Mouse (Mus musculus) ovary, postnatal 10 days (tissue): ENCODE results near the gene 9530077C05Rik.
"Not testable (repeated sequence)": the region's sequence is repeated elsewhere in the genome, so short reads cannot be mapped to it uniquely, and the experiment has no call there.

ENCODE experiments used
- DNase-seq: peaks from one replicate; pipeline ENCODE4 v3.0.0; 2022; ENCODE audit warnings: low spot score

The 9530077C05Rik gene

DNA sequence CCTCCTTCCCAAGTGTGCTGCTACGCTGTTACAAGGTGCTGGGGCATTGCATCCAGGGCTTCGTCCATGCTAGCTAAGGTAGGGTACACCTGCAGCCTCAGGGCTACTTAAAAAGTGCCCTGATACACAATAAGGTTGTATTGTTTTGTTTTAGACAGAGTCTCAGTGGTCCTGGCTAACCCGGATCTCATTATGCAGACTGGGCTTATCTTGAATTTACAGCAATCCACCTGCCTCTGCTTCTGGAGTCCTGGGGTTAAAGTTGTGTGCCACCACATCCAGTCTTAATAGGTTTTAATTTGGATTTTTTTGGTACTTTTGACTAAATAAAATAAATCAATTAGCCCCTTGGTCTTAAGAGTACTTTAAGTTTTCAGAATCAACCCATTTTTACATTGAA lies 8.6 kb downstream of the 9530077C05Rik start:
- no peak for DNase-seq

DNA sequence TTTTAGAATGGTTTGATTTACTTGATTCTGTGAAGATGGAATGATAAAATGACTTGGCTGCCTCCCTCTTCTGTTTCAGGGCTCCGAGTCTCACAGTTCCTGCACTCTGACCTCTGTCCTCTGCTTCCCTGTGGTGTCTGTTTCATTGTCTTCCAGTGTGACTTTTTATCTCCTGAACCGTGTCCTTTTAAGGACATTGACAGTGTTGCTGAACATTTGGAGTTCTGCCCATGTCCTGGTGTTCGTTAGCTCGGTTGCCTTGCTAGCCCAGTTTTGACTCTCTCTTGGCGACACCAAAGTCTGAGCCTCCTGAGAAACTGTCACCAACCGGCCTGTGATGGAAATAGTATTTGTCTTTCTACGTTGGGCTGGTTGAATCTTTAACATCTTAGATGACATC lies 9.2 kb downstream of the 9530077C05Rik start:
- DNase-seq, result no peak

DNA sequence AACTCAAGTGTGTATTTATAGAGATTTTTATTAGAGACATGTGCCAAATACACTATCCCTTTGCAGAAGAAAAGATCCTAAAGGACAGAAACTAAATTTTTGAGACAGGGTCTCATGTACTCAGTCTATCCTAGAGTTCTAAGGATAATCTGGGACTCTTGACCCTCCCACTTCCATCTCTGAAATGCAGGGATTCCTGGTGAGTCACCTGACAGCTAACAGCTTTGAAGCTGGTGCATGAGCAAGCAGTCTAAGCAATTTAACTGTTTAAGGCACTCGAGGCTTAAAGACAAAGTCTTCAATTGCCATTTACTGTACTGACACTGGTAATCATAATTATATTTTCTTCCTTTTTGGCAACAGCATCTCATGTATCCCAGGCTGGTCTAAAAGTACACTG lies 11.2 kb downstream of the 9530077C05Rik start:
- no peak for DNase-seq

DNA sequence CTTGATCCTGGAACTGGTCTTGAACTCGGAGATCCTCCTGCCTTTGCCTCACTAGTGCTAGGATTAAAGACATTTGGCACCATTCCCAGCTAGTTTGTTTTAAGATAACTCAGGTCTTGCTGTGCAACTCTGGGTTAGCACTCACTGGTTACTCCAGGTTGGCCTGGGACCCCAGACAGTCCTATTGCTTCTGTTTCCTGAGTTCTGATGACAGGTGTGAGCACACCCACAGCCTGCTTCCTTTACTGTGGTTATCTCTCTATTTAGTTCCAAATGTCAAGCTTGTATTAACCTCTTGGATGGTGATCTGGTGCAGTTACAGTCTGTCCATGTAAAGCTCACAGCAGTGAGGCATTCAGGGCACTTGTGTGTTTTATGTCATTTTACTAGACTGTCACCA lies 12.2 kb downstream of the 9530077C05Rik start:
- DNase-seq, result no peak

DNA sequence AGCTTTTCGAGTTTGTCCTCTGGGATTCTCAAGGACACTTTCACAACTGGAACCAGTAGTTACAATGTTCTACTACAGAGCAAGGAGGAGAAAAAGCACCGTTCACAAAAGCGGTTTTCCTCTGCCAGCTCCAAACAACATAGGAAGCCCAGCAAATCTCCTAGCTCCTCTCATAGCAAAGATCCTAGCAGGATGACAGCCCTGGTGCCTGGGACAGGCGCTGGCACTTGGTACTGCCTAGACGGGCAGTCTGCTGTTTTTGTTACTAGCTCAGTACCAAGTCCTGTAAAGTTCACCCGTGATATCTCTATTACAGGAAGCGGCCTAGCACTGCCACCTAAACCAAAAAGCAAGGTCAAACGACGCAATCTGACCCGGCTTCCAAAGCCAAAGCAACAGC lies 12.9 kb downstream of the 9530077C05Rik start:
- DNase-seq, result no peak

DNA sequence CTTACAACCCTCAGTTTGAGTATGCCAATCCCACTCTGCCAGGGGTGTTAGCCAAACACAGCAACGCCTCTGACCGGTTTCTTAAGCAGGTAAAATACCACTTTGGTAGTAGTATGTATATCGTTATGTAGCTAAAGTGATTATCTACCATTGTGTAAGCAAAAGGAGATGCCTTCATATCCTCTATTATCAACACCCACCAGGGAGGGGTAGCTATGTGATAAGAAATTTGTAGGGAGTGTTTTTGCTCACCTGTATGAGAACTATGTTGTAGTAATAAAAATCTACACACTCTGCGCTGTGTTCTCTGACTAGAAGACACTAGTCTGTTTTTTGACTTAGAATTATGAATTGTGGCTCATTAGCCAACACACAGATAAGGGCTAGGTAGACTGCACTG lies 13.4 kb downstream of the 9530077C05Rik start:
- no peak for DNase-seq

DNA sequence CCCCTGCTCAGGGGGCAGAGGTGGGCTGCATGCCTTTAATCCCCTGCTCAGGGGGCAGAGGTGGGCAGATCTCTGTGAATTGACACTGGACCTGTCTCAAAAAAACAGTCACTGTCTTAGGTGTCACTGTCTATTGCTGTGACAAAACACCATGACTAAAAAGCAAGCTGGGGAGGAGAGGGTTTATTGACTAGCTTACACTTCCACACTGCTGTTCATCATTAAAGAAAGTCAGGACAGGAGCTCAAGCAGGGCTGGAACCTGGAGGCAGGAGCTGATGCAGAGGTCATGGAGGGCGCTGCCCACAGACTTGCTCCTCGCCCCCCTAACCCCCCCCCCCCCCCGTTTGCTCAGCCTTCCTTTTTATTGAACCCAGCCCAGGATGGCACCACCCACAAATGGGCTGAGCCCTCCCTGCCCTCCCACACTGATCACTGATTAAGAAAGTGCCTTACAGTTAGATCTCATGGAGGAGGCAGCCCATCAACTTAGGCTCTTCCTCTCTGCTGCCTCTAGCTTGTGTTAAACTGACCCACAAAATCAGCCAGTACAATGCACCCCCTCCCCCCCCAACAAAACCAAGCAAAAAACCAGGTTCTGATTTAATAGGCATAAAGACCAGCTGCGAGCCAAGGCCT lies 16.8 kb downstream of the 9530077C05Rik start:
- DNase-seq, result no peak

DNA sequence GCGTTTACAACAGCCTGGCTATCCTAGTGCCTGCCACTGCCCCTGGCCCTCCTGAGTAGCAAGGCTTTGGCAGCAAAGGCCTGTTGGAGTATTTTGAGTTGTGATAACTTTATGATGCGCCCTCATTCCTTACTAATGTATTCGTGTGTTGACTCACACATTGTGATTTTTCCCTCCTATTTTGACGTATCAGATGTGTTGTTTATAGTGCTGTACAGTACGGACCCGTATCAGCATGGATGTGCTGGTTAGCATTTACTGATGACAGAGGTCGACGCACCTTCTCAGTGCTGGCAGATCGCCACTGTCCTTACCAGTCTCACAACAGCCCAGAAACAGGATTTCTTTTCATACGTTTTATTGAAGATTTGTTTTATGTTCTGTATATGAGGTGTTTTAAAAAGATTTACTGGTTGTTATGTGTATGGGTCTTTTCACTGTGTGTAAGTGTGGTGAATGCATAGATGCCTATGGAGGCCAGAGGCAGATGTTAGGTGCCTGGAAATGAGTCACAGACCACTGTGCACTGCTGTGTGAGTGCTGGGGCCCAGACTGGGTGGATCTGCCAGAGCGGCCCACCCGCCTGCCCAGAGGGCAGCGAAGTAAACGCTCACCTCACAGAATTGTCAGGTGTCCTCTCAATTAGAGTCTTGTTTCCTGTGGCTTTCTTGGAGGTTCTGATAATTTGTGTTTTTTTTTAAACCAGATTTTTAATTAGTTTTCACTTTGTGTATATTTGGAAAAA lies 17.5 kb downstream of the 9530077C05Rik start:
- DNase-seq, result no peak

DNA sequence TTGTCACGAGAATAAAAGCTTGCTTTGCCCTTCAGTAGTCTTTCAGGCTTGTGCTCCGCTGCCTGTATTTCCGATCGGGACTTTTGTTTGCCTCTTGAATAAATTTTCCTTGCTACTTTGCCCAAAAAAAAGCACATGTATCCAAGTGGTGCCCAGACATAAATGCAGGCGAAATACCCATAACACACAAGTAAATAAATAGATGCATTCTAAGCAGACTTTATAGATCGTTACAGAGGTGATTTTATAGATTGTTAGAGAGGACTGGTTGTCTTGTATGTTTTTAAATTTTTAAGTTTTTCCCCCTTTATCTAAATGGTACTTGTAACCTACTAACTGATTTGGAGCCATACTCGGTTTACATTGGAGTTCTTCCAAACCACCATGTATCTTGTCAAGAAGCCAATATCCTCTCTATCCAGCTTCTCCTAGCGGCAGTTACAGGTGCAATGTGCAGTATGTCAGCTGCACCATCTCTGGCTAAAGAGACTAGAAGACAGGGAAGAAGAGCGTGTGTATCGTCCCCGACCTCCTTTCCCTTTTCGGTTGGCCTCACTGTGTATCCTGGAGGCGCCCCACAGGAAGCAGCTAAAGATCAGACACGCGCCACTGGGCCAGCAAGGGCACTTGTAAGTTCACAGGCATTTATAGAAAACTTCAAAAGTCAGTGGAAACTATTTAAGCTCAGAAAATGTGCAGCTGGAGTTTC lies 18.4 kb downstream of the 9530077C05Rik start:
- no peak for DNase-seq

DNA sequence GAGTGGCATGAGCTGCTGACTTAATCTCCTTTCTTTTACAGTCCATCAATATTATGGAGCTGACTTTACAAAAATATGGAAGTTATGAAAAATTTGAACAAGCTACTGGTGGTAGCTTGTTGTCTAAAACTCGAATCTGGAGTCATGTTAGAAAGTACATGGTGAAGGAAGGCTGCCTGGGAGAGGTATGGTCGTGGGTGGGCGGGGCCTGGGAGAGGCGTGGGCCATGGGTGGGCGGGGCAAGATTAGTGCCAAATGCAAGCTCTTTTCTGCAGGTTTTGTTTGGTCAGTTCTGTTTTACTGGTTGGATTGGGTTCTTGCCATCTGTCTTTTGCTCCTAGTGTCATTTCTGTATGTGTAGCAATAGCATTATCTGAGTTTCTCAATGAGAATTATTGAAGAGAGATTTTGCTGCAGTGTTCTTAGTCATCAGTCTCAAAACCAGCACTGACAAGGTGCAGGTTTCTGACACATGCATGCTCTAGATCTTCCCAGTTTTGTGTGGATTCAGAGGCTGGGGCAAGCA lies 19.1 kb downstream of the 9530077C05Rik start:
- DNase-seq, result no peak

DNA sequence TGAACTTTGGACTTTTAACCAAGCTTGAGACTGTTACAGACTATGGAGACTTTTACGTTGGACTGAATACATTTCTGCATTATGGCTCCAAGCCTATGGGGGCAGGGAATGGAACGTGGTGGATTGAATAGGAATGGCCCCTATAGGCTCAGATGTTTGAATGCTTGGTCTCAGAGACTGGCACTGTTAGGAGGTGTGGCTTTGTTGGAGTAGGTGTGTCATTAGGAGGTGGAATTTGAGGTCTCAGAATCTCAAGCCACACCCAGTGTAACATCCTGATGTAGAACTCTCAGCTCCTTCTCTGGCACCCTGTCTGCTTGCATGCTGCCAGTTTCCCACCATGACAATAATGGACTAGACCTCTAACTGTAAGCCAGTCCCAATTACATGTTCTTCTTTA lies 21.9 kb downstream of the 9530077C05Rik start:
- DNase-seq, result no peak

DNA sequence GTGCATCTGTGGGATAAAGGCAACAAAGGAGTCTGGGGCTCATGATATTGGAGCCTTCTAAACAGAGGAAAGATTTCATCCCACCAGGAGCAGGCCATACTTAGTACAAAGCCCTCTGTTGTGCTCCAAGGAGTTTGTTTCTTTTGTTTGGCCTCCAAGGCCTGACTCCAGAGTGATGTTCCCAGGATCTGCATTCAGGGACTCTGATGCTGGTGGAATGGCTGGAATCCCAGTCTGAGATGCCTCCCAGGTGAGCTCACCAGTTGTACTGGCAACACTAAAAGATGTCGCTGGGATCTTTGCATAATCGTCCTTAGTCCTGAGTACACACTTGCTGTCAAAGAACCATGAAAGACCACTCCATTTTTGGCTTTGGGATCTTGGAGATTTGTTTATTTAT lies 22.8 kb downstream of the 9530077C05Rik start:
- DNase-seq, result no peak

DNA sequence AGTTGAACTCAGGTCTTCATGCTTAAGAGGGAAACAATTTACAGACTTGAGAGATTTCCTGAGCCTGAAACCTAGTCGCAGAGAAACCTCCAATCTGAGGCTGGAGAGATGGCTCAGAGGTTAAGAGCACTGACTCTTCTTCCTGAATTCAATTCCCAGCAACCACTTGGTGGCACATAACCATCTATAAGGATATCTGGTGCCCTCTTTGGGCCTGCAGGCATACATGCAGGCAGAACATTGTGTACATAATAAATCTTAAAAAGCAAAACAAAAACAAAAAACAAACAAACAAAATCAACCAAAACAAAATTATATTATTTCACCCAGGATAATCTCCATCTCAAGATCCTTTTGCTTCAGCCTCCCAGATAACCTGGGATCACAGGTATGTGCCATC lies 27.5 kb downstream of the 9530077C05Rik start:
- no peak for DNase-seq

DNA sequence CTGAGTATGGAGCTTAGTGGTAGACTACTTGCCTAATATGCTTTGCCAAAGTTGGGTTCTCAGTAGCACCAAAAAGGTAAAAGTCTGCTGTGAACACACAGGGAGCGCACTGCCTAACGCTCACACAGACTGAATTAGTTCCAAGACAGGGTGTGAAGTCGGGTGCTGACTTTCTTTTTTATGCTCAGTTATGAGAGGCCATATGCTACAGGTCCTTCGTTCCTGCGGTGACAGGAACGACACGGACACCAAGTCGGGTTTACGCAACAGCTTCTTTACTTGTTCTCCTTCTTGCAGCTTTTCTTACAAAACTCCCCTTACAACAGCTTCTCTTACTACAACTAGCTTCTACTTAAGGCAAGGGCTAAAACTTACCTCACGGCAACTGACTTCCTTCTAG lies 31.8 kb downstream of the 9530077C05Rik start:
- no peak for DNase-seq

DNA sequence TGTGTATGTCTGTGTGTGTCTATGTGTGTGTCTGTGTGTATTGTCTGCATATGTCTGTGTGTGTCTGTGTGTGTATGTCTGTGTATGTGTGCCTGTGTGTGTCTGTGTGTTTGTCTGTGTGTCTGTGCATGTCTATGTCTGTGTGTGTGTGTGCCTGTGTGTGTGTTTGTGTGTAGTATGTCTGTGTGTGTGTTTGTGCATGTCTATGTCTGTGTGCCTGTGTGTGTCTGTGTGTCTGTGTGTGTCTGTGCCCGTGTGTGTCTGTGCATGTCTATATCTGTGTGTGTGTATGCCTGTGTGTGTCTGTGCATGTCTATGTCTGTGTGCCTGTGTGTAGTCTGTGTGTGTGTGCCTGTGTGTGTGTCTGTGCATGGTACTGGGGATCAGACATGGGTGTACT lies 33.8 kb downstream of the 9530077C05Rik start:
- DNase-seq, result no peak

DNA sequence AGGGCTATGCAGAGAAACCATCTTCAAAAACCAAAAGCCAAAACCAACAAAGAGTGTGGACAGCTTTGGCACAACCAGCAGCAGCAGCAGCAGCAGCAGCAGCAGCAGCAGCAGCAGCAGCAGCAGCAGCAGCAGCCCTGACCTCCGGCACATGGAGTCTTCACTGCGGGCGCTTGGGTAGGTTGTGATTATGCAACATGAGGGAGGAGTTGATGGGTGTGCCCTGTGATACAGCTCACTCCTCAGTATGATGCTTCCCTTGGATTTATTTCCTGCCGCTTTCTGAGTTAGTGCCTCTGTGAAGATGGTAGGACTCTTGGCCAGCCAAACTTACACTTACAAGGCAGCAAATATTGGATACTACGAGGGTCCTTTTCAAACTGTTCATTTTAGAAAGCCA lies 35.9 kb downstream of the 9530077C05Rik start:
- no peak for DNase-seq

DNA sequence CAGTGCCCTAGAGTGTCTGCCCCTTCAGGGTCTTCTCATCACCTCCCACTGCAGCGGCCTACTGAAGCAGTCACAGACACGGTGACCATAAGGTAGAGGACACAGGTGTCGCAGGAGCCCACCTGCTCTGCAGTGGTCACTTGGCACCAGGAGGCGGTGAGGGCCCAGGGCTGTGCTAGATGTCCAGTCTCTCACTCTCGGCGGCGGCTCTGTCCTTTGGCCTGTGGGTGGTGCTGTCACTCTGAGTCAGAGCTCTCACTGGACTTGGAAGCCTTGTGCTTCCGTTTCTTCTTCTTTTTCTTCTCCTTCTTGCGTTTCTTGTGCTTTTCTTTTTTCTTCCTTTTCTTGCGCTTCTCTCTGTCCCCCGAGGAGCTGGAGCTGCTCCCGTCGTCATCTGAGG lies 37.1 kb downstream of the 9530077C05Rik start:
- DNase-seq, result no peak

DNA sequence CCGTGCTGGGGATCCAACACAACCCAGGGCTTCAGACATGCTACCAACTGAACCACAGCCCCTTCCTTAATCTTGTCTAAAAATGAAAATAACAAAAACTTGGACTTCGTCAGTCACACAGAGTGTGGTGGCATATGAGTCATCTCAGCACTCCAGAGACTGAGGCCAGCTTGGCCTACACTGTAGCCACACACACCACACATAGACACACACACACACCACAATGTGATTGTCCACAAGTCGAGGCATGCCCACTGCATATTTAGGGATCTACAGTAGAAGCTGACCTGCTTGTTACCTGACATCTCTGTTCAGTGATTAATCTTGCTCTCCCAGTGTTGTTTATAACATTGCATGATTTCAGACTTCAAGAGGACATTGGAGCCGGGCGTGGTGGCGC lies 37.9 kb downstream of the 9530077C05Rik start:
- no peak for DNase-seq

DNA sequence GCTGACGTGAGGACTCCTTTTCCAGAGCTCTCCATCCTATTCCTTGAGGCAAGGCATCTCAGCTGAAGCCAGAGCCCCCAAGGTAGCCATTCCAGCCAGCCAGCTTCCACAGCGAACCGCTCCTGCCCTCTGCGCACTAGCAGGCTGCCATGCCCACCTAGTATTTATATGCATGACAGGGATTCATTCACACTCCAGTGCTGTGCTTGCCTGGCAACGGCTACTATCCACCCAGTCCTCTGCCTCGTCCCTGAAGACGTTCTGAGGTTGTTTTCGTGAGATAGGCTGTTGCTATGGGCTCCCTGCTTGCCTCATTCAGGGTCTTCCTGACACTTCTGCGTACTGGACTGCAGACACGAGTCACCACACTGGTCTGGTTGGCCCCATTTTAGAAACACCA lies 41.4 kb downstream of the 9530077C05Rik start:
- no peak for DNase-seq

DNA sequence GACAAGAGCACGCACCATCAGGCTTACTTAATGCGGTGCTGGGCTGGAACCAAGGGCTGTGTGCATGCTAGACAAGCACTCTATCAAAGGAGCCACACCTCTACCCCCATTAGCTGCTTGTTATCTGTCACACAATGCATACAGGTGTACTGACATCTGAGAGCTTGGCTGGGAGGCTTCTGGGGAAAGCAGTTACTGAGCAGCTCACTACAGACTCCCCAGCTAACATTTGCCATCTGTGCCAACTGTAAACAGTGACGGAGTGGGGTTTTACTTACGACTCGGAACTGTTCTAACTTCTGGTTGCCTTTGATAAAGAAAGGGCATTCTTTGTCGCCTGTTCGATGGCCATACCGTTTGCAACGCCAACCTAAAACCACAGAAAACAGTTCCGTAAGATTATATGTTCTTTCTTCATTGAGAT lies 42.2 kb downstream of the 9530077C05Rik start:
- DNase-seq, result no peak

DNA sequence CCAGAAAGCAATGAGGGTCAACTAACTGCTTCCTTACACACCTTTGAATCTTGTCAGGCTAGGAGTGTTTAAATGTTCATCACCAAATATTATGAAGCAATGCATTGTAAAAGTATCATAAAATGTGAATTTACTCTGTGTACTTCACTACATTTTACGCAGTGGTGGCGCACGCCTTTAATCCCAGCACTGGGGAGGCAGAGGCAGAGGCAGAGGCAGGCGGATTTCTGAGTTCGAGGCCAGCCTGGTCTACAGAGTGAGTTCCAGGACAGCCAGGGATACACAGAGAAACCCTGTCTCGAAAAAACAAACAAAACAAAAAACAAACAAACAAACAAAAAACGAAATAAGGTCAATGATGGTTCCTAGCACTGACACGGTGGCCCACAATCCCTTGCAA lies 42.7 kb downstream of the 9530077C05Rik start, which contains the start of gene Gm17545:
Gm17545 (plus strand) TSS at position 301 of the 400 bp plus-strand sequence.
- DNase-seq, result not testable (repeated sequence)

DNA sequence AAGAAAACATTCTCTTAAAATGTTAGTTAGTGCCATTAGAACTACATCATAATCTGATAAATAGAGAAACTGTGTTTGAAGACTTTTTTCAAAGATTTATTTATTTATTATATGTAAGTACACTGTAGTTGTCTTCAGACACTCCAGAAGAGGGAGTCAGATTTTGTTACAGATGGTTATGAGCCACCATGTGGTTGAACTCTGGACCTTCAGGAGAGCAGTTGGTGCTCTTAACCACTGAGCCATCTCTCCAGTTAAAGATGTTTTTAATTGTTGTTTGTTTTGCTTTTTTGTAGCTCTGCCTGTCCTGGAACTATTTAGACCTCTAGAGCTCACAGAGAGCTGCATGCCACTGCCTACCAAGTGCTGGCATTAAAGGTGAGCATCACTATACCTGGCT lies 43.7 kb downstream of the 9530077C05Rik start:
- no peak for DNase-seq
